Mouse (Mus musculus) ovary, postnatal 10 days (tissue): Measurements from ENCODE around the gene Dner.

Experiments
- DNase-seq: peaks from one replicate; pipeline ENCODE4 v3.0.0; 2022; ENCODE audit warnings: low spot score

Gene Dner

GRCm38 (mm10) chr1:84525514-84525913, 170.5 kb downstream of the Dner start:
- no peak for DNase-seq

GRCm38 (mm10) chr1:84524413-84524812, 171.6 kb downstream of the Dner start:
- no peak for DNase-seq

DNA sequence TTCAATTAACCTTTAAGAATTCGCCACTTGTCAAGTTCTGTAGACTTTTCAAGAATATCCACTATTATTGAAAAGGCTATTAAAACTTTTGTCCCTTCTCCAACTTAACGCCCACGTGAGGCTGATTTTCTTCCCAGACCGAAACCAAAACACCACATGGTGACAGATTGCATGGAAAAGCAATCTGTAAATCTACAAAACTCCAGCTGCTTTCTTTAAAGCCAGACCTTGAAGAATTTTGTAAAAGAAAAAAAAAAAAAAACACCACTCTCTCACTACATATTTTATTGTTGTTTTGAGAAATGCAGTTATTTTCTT, 173.1 kb downstream of the Dner start:
- DNase-seq = no peak

DNA sequence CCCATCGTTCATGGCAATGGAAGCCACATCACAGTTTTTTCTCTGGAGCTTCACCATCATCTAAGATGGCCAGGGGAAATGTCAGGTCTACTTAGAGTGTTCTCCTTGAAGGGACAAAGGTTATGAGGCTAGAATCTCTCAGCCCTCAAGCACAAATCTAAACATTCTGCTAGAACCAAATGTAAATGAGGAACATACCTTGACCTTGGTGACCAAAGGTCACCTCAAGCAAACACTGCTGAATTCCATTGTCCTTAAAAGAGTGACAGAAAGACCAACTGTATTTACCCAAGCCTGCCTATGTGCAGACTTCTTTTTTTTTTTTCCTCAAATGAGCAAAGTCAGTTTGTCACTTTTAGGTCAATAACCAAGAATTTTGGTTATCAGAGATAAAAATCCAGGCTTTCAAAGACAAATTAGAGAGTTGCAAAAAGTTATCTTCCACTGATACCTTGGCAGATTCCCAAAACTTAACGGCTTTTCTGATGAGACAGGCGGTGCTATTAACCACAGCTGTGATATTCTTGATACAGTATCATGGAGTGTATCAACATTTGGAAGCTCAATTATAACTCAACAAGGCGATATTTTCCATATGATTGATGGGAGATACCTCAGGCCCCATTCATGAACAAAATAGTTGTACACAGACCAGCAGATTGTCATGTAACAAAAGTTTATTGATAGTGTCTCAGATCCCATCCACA, 173.6 kb downstream of the Dner start:
- DNase-seq = no peak

DNA sequence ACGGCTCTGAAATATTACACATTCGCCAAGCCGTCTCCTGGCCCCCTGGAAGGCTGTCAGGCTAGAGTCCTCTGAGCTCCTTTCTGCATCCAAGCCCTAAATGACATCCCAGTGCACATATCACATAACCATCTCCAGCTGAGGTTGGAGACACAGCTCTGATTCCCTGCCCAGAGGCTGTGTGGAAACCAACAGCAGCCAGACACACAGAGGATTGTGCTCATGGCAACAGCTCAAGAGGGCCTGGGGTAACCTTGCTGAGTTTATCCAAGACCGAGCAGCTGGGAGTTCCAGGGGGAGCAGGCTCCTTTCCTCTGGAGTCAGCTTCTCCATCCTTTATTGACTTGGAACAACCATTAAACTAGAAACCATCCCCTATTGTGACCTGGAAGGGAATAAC, 177.7 kb downstream of the Dner start:
- DNase-seq = no peak

- no peak for DNase-seq
These were observed 182.8 kb downstream of the Dner start for GRCm38 (mm10) chr1:84513201-84513600.

DNA sequence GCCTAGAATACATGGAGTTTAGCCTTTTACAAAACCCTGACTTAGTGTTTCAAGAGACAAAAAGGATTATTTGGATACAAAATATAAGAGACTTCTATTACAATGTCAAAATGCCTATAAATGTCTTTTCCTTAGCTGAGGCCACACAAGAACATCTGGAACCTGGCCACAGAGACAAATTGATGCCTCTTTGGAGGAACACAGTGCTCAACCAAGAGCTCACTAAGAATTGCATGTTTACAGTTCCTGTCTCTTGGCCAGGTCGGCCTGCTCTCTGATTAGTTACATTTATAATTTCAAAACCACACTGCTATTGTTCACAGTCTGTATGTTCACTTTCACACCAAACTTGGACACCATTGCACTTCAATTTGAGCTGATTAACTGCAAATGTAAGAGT, 187.5 kb downstream of the Dner start:
- DNase-seq = no peak

DNA sequence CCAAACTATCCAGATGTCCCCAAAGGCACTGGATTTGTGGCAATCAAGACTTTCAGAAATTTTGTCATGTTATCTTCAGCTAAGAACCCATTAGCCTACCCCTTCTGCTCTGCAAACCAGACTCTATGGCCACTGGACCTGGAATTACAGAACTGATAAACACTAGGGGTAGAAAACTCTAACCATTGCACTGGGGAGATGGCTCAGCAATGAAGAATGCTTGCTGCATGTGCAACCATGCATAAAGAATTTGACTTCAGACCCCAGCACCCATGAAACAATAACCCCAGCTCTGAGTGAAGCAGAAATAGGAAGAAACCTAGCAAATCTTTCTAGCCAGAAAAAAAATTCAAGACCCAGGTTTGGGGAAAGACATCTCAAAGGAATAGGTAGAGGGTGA, 188.5 kb downstream of the Dner start:
- no peak for DNase-seq

DNA sequence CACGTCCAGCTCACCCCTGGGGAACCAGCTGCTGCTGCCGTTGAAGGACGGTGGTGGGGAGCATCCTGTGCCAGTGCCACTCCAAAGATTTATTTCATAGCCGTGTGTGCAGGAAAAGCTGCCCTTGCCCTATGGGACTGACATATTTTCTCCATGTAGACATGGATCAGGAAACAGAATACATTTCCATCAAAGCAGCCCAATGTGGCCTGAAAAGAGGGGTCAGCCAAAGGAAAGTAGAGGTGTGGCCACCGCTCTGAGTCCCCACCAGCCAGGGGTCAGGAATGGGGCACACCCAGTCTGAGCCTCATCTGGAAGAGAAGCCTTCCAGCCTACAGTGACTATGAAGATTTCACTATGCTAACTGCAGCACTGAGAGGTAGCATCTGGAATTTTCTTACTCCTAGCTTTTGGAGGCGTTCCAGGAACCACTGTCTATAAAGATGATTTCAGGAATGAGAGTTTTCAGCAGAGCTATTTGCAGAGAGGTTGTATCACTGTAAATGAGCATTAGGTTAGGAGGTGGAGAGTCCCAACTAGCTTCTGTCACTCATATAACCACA, 189.0 kb downstream of the Dner start:
- no peak for DNase-seq

- DNase-seq = no peak
These were observed 195.3 kb downstream of the Dner start for GRCm38 (mm10) chr1:84500673-84501072.

GRCm38 (mm10) chr1:84491732-84492131, 204.3 kb downstream of the Dner start:
- no peak for DNase-seq

- no peak for DNase-seq
These were observed 207.5 kb downstream of the Dner start for GRCm38 (mm10) chr1:84488546-84488945.

GRCm38 (mm10) chr1:84485066-84485465, 211.0 kb downstream of the Dner start:
- DNase-seq = no peak

DNA sequence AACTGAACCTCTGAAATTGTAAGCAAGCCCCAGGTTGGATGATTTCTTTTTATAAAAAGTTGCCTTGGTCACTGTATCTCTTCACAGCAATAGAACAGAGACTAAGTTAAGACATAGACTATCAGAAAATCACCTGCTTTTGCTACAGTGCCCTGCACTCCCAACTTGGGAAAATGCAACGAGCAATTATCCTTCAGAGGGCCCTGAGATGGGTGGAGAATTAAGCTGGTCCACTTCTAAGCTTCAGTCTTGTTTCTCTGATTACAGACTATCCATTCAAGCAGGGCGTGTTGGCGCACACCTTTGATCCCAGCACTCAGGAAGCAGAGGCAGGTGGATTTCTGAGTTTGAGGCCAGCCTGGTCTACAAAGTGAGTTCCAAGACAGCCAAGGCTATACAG, 211.4 kb downstream of the Dner start:
- DNase-seq = no peak

- no peak for DNase-seq
These were observed 216.0 kb downstream of the Dner start for GRCm38 (mm10) chr1:84479976-84480375.

GRCm38 (mm10) chr1:84474274-84474673, 221.7 kb downstream of the Dner start:
- no peak for DNase-seq

GRCm38 (mm10) chr1:84472260-84472659, 223.8 kb downstream of the Dner start:
- DNase-seq = no peak

DNA sequence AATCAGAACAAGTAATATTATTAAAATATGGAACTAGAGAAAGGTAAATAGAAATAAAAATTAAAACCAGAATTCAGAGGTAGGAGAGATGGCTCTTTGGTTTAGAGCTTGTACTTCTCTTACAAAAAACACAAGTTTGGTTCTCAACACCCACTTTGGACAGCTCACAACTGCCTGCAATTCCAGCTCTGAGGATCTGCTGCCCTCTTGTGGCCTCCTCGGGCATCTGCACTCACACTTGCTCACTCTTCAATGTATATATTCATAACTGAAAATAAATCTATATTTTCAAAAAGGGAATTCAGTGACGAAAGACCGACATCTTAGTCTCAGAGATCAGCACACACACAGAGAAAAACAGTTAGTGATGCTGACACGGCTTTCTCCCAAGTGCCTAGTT, 225.7 kb downstream of the Dner start:
- no peak for DNase-seq

DNA sequence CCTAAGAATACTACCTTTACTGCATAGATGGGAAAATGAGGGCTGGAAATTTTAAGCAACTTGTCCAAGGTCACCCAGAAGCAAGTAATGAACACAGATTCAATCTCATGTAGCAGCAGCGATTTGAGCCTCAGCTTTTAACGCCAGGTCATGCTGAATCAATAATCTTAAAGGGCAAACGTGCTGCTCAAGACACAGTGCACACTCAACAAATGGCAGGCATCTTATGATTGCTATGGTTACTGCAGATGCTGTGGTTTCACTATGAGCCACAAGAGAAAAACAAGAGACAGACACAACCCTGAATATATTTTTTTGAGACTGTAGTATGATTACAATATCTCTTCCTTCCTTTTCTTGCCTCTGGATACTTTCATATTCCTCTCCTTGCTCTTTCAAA, 228.4 kb downstream of the Dner start:
- DNase-seq = no peak

DNA sequence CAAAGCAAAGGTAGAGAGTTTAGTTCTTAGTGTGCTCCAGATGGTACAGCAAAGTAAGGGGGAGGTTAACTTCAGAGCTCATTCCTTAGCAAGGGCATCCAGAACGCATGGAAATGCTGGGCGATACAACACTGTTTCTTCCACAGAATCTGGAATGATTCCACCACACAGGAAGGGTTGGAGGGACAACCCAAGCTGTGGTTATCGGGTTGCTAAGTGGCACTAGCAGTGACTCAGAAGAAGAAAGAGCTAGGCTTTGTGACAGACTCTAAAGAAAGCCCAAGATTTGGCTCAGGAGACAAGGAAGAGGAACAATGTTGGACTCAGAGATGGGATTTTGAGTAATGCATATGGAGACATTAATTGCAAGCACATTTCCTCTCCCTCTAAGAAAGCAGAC, 231.3 kb downstream of the Dner start:
- no peak for DNase-seq

DNA sequence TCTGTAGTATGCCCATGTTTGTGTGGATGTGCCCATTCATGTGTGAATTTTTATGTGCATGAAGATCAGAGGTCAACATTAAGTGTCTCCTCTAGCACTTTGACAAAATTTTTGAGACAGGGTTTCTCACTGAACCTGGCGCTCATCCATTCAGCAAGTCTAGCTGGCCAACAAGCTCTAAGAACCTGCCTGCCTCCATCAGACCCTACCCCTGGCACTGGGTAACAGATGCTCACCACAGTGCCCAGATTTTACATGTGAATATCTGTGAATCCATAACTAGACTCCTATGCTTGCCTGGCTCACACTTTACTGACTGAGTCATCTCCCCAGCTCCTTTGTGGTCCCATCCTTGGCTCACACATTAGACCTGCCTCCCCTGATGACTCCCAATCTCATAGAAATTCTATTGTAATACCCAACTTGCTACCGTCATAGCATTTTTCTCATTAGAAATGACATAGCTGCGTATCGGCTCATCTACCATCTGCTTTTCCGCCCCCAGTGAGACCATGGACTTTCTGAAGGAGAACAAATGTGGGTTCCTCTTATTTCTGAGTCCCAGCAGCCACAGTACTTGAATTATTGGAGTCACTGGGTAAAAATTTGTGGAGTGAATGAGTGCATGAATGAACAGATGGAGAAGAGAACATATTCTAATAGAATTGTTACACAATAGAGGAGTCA, 231.9 kb downstream of the Dner start:
- no peak for DNase-seq

DNA sequence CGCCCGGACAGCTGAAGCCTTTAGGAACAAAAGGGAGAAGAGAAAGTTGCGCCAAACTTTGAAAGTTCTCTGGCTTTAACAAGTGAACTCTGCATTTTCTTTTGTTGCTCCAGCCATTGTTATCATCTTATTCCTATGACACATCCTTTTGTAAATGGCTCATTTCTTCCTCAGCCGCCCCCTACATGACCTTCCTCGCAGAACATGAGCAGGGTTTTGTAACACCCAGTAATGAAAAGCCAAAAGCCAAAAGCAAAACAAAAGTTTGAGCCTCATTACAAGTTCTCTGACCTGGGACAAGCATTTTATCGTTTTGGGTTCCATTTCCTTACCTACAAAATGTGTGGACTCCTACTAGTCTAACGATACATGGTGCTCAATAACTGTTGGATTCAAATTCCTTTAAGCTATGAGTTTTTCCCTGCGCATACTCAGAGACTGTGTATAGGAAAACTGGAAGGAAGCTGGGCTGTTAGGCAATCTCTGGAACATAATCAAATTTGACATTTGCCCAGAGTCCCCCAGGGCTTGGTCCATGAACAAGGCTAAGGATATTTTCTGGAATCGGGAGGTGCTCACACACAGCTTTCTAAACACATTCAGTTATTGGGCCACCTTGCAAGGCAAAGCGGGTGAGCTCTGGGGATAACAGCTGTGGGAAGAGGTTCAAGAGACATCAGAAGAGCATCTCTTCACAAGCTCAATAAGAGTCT, 246.3 kb downstream of the Dner start:
- no peak for DNase-seq

DNA sequence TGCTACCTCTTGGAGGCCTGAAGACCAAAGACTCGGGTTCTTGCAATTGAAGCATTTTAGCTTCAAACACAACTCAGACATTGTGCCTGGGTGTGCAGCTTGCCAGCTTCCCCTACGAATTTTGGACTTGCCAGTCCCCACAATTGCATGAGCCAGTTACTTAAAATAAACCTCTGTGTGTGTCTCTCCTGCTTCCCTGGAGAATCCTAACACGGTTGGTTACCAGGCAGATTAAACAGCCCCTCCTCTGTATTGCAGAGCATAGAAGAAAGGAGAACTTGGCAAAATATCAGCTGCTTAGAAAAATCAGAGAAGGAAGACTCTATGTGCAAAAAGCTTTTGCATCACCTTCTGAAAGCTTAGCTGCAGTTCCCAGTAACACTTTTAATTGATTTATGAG, 252.4 kb downstream of the Dner start:
- DNase-seq = no peak
